Mouse (Mus musculus): ENCODE results near the gene Kbtbd7. TPM values are rescaled to one million over a fixed set of nuclear protein-coding genes. Genes with fewer than 3 reads are reported as not detected.
A peak's percentile ranks its signal among the peaks of the same experiment; 100 is the strongest.

Kbtbd7 gene
- total RNA-seq (2021) (1 to 10 TPM; 9.3 to 9.8 TPM), polyA plus RNA-seq (2012; rRNA removed) (2.9 and 4.7 TPM in 2 replicates)
- long read RNA-seq, full-length matches to known transcripts: 7 of 7 reads
- long read RNA-seq, partial matches to known transcripts: 0 of 7 reads
- long read RNA-seq, other reads (novel, unspliced or antisense): 0 of 7 reads

DNA sequence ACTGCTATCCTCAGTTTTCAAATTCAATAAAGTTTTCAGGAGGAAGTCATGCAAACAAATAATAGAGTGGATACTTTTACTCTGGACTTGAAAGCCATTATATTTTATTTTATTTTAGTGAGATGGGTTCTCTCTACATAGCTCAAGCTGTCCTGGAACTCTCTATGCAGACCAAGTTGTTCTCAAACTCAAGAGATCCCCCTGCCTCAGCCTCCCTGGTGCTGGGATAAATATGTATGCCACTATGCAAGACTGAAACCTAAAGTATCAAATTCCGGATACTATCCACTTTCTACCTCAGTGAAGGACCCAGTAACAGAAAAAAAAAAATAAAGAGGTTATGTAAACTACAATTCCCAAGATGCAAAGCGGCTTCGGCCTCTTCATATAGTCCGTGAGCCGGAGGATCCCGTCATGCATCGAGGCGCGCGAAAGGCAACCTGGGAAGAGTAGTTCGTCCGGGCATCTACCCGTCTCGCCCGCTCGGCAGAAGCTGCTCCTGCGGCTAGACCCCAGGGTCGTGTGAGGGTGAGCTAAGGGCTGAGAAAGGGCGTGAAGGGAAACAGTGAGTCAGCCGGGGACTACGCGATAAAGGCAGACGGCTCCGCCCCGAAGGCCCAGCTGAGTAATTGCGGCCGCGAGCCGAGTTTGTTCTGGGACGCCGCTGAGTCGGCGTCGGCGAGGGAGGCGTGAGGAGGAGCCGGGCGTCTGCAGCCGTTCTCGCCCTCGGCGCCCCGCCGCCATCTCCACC is at the start of gene Kbtbd7:
Gene Kbtbd7 (plus strand): TSS at position 533 of the 751 bp plus-strand sequence.
- H3K36me3 ChIP-seq (ENCODE audit: control insufficient read depth, insufficient read depth, low read length): peaks cover 7% of the 10 kb centered on the region
- H3K79me2 ChIP-seq (replicated peaks; ENCODE audit: control insufficient read depth, insufficient read depth, low read length): no peaks in the 10 kb centered on the region
- DNase-seq: peak; percentile 93 to 97
- H3K9ac ChIP-seq (ENCODE audit: low read depth, low read length): peak within 1 kb of the TSS; percentile 69
- no peaks in the 10 kb centered on the region for H3K27me3 ChIP-seq (ENCODE audit: control insufficient read depth, insufficient read depth, low read length)
- TF ChIP-seq CTCF (IDR thresholded peaks at IDR 0.05): no peak
- TF ChIP-seq EP300 (IDR thresholded peaks at IDR 0.05; ENCODE audit: insufficient read depth, low read depth, low read length): peak; percentile 88
- peak; percentile 88 for TF ChIP-seq POLR2A (IDR thresholded peaks at IDR 0.05; ENCODE audit: insufficient read depth, low read depth, low read length)
- under 1% methylated on average over 41 of the region's 44 CpGs for WGBS
- H3K4me3 ChIP-seq: peak within 1 kb of the TSS; percentile 46; the same call in 1 of the 2 replicates
- H3K27ac ChIP-seq: peak within 1 kb of the TSS; percentile 77
- intact Hi-C loops (cut with DNase I): loop anchor here (2.0 kb wide), 1 partner anchor 27 kb away; no protein-coding TSS in a partner anchor
- peaks cover 6% of the 10 kb centered on the region for H3K4me1 ChIP-seq (ENCODE audit: control insufficient read depth, insufficient read depth, low read length)

DNA sequence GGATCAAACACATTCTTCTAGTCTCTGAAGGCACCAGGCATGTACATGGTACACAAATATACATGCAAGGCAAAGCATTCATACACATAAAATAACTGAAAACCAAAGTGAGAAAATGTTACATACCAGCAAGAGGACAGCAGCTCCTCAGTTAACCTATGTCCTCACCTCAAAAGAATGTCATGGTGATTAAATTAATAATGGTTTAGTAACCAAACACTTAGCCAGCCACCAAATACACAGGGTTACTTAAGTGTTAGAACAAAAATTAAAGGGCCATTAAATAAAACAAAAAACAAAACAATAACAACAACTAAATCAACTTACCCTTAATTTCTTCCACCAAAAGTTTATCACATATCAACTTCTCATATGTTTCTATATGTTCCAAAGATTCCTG is 49.3 kb upstream of the Kbtbd7 start:
- Histone ChIP-seq H3K27me3 (ENCODE audit: control insufficient read depth, insufficient read depth, low read length) (no peaks in the 10 kb centered on the region), H3K4me3 (no peak overlapping the region), H3K27ac (no peak overlapping the region), H3K4me1 (ENCODE audit: control insufficient read depth, insufficient read depth, low read length) (no peaks in the 10 kb centered on the region), H3K9ac (ENCODE audit: low read depth, low read length) (no peak overlapping the region), H3K79me2 (replicated peaks; ENCODE audit: control insufficient read depth, insufficient read depth, low read length) (peaks cover 3% of the 10 kb centered on the region; the same call in 1 of the 2 replicates), H3K36me3 (ENCODE audit: control insufficient read depth, insufficient read depth, low read length) (peaks cover 4% of the 10 kb centered on the region)
- intact Hi-C loops (cut with DNase I): no loop called here
- DNase-seq: no peak
- TF ChIP-seq EP300 (IDR thresholded peaks at IDR 0.05; ENCODE audit: insufficient read depth, low read depth, low read length) (no peak), CTCF (IDR thresholded peaks at IDR 0.05) (no peak), POLR2A (IDR thresholded peaks at IDR 0.05; ENCODE audit: insufficient read depth, low read depth, low read length) (no peak)

DNA sequence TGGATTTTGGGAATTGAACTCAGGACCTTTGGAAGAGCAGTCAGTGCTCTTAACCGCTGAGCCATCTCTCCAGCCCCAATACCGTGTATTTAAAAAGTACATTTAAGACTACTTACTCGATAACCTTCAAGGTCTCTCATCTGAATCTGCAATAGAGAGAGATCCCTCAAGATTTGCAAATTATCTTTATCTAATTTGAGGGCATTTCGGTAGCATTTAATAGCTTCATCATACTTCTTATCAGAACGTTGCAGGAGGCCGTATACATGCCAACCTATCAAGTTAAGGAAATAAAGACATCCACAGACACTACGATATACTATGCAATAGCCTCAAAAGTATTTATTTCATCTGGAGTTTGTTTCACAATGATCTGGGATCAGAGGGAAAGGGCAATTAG is 43.2 kb upstream of the Kbtbd7 start:
- Histone ChIP-seq H3K27me3 (ENCODE audit: control insufficient read depth, insufficient read depth, low read length) (no peaks in the 10 kb centered on the region), H3K36me3 (ENCODE audit: control insufficient read depth, insufficient read depth, low read length) (peaks cover 8% of the 10 kb centered on the region), H3K4me1 (ENCODE audit: control insufficient read depth, insufficient read depth, low read length) (no peaks in the 10 kb centered on the region), H3K4me3 (no peak overlapping the region), H3K27ac (no peak overlapping the region), H3K79me2 (replicated peaks; ENCODE audit: control insufficient read depth, insufficient read depth, low read length) (peaks cover 3% of the 10 kb centered on the region; the same call in 1 of the 2 replicates), H3K9ac (ENCODE audit: low read depth, low read length) (no peak overlapping the region)
- no peak for TF ChIP-seq POLR2A (IDR thresholded peaks at IDR 0.05; ENCODE audit: insufficient read depth, low read depth, low read length)
- no peak for TF ChIP-seq CTCF (IDR thresholded peaks at IDR 0.05)
- TF ChIP-seq EP300 (IDR thresholded peaks at IDR 0.05; ENCODE audit: insufficient read depth, low read depth, low read length): no peak
- intact Hi-C loops (cut with DNase I): no loop called here
- WGBS: 94% methylated on average over 7 of the region's 7 CpGs
- DNase-seq: no peak

DNA sequence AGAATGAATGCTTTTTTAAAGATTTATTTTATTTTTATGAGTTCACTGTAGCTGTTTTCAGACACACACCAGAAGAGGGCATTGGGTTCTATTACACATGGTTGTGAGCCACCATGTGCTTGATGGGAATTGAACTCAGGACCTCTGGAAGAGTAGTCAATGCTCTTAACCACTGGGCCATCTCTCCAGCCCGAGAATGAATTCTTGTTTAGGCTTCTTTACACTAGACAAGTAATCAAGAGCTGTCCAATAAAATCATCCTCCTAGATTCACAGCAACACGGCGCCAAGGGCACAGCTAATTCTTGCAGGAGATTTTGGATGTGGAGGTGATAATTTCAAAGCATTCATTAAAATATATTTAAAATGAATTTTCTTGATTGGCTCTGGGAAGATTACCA is 38.0 kb upstream of the Kbtbd7 start:
- no peak overlapping the region for H3K9ac ChIP-seq (ENCODE audit: low read depth, low read length)
- no peaks in the 10 kb centered on the region for H3K79me2 ChIP-seq (replicated peaks; ENCODE audit: control insufficient read depth, insufficient read depth, low read length)
- H3K36me3 ChIP-seq (ENCODE audit: control insufficient read depth, insufficient read depth, low read length): peaks cover 10% of the 10 kb centered on the region
- WGBS: 92% methylated on average over 3 of the region's 3 CpGs
- H3K27me3 ChIP-seq (ENCODE audit: control insufficient read depth, insufficient read depth, low read length): no peaks in the 10 kb centered on the region
- intact Hi-C loops (cut with DNase I): no loop called here
- peaks cover 4% of the 10 kb centered on the region for H3K4me1 ChIP-seq (ENCODE audit: control insufficient read depth, insufficient read depth, low read length)
- DNase-seq: no peak
- TF ChIP-seq CTCF (IDR thresholded peaks at IDR 0.05): no peak
- no peak for TF ChIP-seq EP300 (IDR thresholded peaks at IDR 0.05; ENCODE audit: insufficient read depth, low read depth, low read length)
- TF ChIP-seq POLR2A (IDR thresholded peaks at IDR 0.05; ENCODE audit: insufficient read depth, low read depth, low read length): no peak
- H3K27ac ChIP-seq: no peak overlapping the region
- no peak overlapping the region for H3K4me3 ChIP-seq

DNA sequence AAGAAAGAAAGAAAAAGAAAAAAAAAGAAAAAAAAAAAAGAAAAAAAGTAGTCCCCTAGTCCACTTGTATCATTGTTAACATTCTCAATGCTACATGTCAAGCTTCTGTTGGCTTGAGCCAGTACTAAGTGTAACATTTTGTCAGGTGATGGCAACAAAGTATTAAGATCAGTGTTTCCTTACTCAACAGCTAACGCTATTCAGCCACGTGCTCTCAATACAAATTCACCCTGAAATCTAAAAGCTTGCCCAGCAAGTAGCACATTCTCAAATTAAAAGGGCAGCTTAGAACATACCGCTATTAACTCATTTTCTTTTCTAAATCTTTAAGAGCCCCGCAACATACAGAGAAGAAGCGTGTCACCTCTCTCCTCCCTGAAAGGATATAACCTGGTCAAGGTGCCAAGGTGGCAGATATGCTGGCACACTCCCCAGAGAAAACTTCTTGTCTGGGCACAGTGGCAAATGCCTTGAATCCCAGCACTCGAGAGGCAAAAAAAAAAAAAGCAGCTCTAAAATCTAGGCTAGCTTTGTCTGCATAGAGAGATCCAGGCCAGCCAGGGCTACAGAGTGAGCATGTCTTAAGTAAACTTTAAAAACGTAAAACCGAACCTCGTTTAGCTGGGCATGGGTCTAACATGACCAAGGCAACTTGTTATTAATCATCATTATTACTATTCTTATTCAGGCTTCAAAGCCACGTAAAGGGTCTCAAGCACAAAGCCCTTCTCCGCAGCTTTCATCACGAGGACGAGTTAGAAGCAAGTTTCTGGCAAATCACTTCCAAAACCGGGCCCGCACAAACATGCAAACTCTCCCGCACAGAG is 36.7 kb upstream of the Kbtbd7 start:
- WGBS: 2% methylated on average over 16 of the region's 16 CpGs
- peak; percentile 26 to 57 for DNase-seq
- no peaks in the 10 kb centered on the region for H3K27me3 ChIP-seq (ENCODE audit: control insufficient read depth, insufficient read depth, low read length)

More for the DNA sequence above, 36.7 kb upstream of the Kbtbd7 start:
- Histone ChIP-seq H3K27ac (peak overlapping the region; percentile 96), H3K9ac (ENCODE audit: low read depth, low read length) (peak overlapping the region; percentile 84), H3K4me1 (ENCODE audit: control insufficient read depth, insufficient read depth, low read length) (peaks cover 4% of the 10 kb centered on the region), H3K4me3 (peak overlapping the region; percentile 95), H3K36me3 (ENCODE audit: control insufficient read depth, insufficient read depth, low read length) (peaks cover 10% of the 10 kb centered on the region), H3K79me2 (replicated peaks; ENCODE audit: control insufficient read depth, insufficient read depth, low read length) (no peaks in the 10 kb centered on the region)
- TF ChIP-seq POLR2A (IDR thresholded peaks at IDR 0.05; ENCODE audit: insufficient read depth, low read depth, low read length) (no peak), EP300 (IDR thresholded peaks at IDR 0.05; ENCODE audit: insufficient read depth, low read depth, low read length) (no peak), CTCF (IDR thresholded peaks at IDR 0.05) (no peak)
- intact Hi-C loops (cut with DNase I): loop anchor here (10.0 kb wide), 1 partner anchor 195 kb away; the partner anchor contains the start of gene Sugt1

All from heart, adult 2 months (tissue).